In the genomic region with DNA sequence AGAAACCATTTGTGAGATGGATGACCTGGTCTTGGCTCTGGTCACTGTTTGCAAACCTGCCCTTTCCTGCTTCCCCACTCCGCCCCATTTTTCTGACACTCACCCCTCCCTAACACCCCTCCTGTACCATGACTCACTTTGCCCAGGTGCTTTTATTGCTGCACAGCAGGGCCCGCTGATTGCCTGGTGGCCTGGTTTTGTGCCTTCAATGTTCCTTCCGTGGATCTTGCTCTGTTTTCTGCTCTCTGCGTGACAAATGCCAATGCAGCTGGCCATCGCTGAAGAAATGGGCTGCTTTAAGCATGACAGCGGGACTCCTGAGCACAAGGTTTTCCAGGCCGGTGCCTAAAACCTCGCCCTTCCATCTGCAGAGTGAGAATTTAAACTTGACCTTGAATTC, we compare ENCODE assay signal across 11 mouse cellular contexts.
DNase-seq lines count a peak whose midpoint lies in the region; ATAC-seq and TF ChIP-seq lines count a peak whose summit lies in the region.
"Had no signal": no experiment of that assay in that cellular context is flagged by ENCODE, and none has a peak within 500 bp of the region (broad histone marks: within the 10 kb centered on the region; RNA-seq: fewer than 3 reads in every experiment).

No protein-coding gene starts in this region.

- no peak for TF ChIP-seq CTCF in layer of hippocampus, adult 2 months (conservative IDR thresholded peaks at IDR 0.05)

- no peak overlapping the region for H3K4me3 ChIP-seq in layer of hippocampus, adult 2 months
- H3K4me3 ChIP-seq: lung, embryonic 15.5 days; midbrain, embryonic 13.5 days had no signal

- WGBS in large intestine, adult 2 months: 25% methylated on average over 8 of the region's 8 CpGs

- H3K27ac ChIP-seq in layer of hippocampus, adult 2 months: no peak overlapping the region
- H3K27ac ChIP-seq: lung, embryonic 15.5 days; midbrain, embryonic 13.5 days had no signal

- DNase-seq in cerebellum, postnatal 4 days (ENCODE audit: low spot score in 2 of 2): no peak
- peak; percentile 9 for DNase-seq in 3134 (ENCODE audit: extremely low read depth, insufficient read length, low spot score)
- peak; percentile 77 to 81 for DNase-seq in cerebellum, adult 18-20 months
- peak; percentile 68 for DNase-seq in large intestine, adult 2 months (ENCODE audit: low read depth, low spot score)
- no peak for DNase-seq in thymus, postnatal 14 days
- no peak for DNase-seq in embryo, embryonic 11 days
- DNase-seq in layer of hippocampus, adult 2 months (ENCODE audit: low spot score in 2 of 2): no peak
- DNase-seq: right cerebral cortex, postnatal 14 days had no signal

- peak; percentile 80 for ATAC-seq in cerebellum, adult (ENCODE audit: insufficient number of reproducible peaks, low FRiP score, low TSS enrichment)
- ATAC-seq: midbrain, embryonic 13.5 days had no signal

Comparison
In these comparisons a context has a peak if more than half of its experiments do, and no peak if none do; other contexts are left out.
1. DNase-seq: peak in 3134 (single experiment), cerebellum, adult 18-20 months (2 of 2) and large intestine, adult 2 months (single experiment); none in cerebellum, postnatal 4 days (0 of 2), thymus, postnatal 14 days (single experiment), embryo, embryonic 11 days (single experiment) and layer of hippocampus, adult 2 months (0 of 2).